Mouse (Mus musculus): ENCODE data around the gene Olfr659. TPM values are rescaled to one million over a fixed set of nuclear protein-coding genes. Genes with fewer than 3 reads are reported as not detected.

Gene Olfr659
- not detected for total RNA-seq (2021)
- long read RNA-seq, experiment 1, result 0 reads
- long read RNA-seq, experiment 2, result 0 reads

DNA sequence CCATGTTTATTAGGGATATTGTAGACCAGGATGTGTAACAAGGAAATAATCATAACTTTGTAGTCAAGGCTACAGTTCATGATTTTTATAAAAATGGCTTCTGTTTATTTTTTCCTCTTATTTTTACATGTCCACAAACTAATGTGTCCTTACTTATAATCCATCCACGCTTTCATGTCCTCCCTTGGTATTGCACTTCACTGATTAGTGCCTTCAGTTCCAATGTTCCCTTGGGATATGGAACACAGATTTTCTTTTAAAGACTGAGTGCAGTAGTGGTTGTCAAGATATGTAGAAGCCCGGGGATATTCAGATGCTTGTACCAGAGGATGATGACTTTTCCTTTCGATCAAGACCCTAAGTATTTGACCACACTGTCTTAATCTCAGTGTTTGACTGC is at the start of gene Olfr659:
Gene Olfr659, plus strand, starts transcription at position 301 of the 400 bp plus-strand sequence.
- DNase-seq (ENCODE audit: low spot score in 2 of 2), result no peak

DNA sequence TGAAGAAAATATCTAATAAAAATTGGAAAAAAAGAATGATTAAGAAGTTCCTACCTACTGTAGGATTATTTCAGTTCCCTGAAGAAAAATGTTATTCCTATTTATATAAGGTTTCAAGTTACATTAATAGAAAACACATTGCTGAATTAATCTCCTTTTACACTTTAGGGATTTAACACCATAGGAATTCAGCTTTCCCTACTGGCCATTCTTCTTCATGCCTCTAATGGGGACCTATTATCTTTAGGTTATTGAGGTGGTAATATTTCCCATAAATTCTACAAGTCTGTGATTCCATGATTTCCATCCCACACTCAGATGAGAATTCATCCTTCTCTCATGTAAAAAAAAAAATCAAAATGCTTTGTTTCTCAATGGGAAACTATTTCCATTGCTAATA is 42.1 kb upstream of the Olfr659 start, which contains the start of gene Olfr657:
Gene Olfr657, plus strand, starts transcription at position 301 of the 400 bp plus-strand sequence.
- DNase-seq (ENCODE audit: low spot score in 2 of 2), result no peak

DNA sequence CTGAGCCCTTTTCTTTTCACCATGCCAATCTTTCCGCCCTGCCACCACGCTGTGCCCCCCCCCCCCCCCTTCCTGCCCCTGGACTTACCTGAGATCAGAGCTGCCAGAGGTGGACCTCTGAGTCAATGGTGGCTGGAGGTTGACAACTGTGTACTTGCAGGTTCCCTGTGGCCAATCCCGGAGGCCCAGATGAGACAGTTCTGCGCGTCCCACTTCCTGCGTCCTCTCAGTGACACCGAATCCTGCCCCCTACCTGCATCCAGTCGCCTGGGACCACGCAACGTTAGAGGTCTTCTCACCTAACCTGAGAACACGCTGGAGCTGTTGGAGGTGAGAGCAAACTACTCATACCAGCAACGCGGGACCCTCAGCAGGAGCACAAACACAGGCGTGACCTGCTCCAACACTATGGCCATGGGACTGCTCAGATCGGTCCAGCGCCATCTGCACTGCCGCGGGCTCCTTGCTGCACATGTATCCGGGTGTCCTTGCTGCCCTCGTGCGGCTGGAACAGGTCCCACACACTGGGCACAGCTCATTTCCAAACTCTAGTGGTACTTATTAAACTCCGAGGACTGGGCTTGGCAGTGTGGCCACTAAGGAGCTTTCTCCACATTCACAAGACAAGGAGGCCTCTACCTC is 19.6 kb upstream of the Olfr659 start, which contains the start of gene Olfr658:
Gene Olfr658, minus strand, starts transcription at position 465 of the 642 bp plus-strand sequence.
- DNase-seq (ENCODE audit: low spot score in 2 of 2), result peak in 1 of 2 experiments; percentile 10

DNA sequence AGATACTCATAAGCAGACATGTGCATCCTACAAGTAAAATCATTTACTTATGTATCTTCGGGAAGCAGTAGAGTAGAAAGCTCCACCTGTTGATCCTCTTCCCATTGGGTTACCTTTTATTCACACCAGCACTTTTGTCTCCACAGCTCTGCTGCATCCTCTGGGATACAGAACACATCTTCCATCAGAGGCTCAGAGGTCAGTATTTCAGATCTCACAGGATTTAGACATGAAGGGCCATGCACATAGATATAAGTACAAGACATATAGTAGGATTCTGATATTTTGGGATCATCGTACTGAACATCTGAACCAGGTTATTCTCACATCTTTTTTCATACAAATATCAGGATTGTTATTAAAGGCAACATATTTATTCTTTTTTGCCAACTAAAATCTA is 19.6 kb downstream of the Olfr659 start, which contains the start of gene Olfr661:
Gene Olfr661, plus strand, starts transcription at position 301 of the 400 bp plus-strand sequence.
- DNase-seq (ENCODE audit: low spot score in 2 of 2), result no peak

Other genes starting within 250 kb of the Olfr659 start
- 1 to 10 TPM; 4.9 to 6.5 TPM for gene Trim30a, start 201.6 kb upstream of the Olfr659 start, total RNA-seq (2021)
- 1 to 10 TPM; 7.8 to 9.7 TPM for gene Trim30d, start 158.9 kb upstream of the Olfr659 start, total RNA-seq (2021)
- gene Olfr651, start 116.6 kb upstream of the Olfr659 start, total RNA-seq (2021), result not detected
- not detected for gene Olfr652, start 105.9 kb upstream of the Olfr659 start, total RNA-seq (2021)
- not detected for gene Olfr653, start 89.4 kb upstream of the Olfr659 start, total RNA-seq (2021)
- not detected for gene Olfr654, start 79.7 kb upstream of the Olfr659 start, total RNA-seq (2021)
- not detected for gene Olfr655, start 65.0 kb upstream of the Olfr659 start, total RNA-seq (2021)
- not detected for gene Olfr656, start 52.8 kb upstream of the Olfr659 start, total RNA-seq (2021)
- not detected for gene Olfr657, start 42.0 kb upstream of the Olfr659 start, total RNA-seq (2021)
- not detected for gene Olfr658, start 19.4 kb upstream of the Olfr659 start, total RNA-seq (2021)
- not detected for gene Olfr661, start 19.7 kb downstream of the Olfr659 start, total RNA-seq (2021)
- gene Usp17le, start 110.7 kb downstream of the Olfr659 start, total RNA-seq (2021), result not detected
- under 1 TPM in 1 of 2 experiments, not detected in 1; 0.28 TPM for gene Usp17lb, start 175.8 kb downstream of the Olfr659 start, total RNA-seq (2021)
- not detected for gene Usp17la, start 190.3 kb downstream of the Olfr659 start, total RNA-seq (2021)
- gene Olfr665, start 211.3 kb downstream of the Olfr659 start, total RNA-seq (2021), result not detected
- gene Olfr666, start 229.2 kb downstream of the Olfr659 start, total RNA-seq (2021), result not detected